Mouse (Mus musculus) midbrain, postnatal 0 days (tissue): ENCODE data around the gene Dip2b. TPM values are rescaled to one million over a fixed set of nuclear protein-coding genes. Genes with fewer than 3 reads are reported as not detected.

ENCODE experiments used
- ATAC-seq: fragments of 200-750 bp; cut with Nextera tagmentation; 2 replicates; pipeline ENCODE4 v1.8.0; 2017; ENCODE audit warnings: moderate number of reproducible peaks, mild to moderate bottlenecking, moderate TSS enrichment, moderate library complexity; ENCODE audit not compliant: low FRiP score
- DNase-seq: peaks from one replicate; pipeline ENCODE4 v3.0.0-alpha.2; 2015; ENCODE audit warnings: low spot score
- H3K27ac ChIP-seq: fragments of 300-500 bp; sonication (generic); 2 replicates; pipeline ENCODE4 v1.5.1; 2014; ENCODE audit warnings: low read depth, mild to moderate bottlenecking, low read length, mixed read lengths
- H3K27me3 ChIP-seq: fragments of 300-500 bp; sonication (generic); 2 replicates; pipeline ENCODE4 v1.6.1; 2014; ENCODE audit warnings: low read length, control low read depth, mixed read lengths; ENCODE audit not compliant: insufficient read depth
- H3K36me3 ChIP-seq: fragments of 300-500 bp; sonication (generic); 2 replicates; pipeline ENCODE4 v1.6.1; 2014; ENCODE audit warnings: low read length, control low read depth, mixed read lengths; ENCODE audit not compliant: insufficient read depth
- H3K4me1 ChIP-seq: fragments of 300-500 bp; sonication (generic); 2 replicates; pipeline ENCODE4 v1.6.1; 2014; ENCODE audit warnings: mild to moderate bottlenecking, control low read depth, antibody characterized with exemption, low read length, mixed read lengths; ENCODE audit not compliant: insufficient read depth
- H3K4me2 ChIP-seq: fragments of 300-500 bp; sonication (generic); 2 replicates; pipeline ENCODE4 v1.6.1; 2014; ENCODE audit warnings: low read depth, mild to moderate bottlenecking, low read length, mixed read lengths; ENCODE audit not compliant: poor library complexity, severe bottlenecking
- H3K4me3 ChIP-seq: fragments of 300-500 bp; sonication (generic); 2 replicates; pipeline ENCODE4 v1.5.1; 2014; ENCODE audit warnings: low read depth, mild to moderate bottlenecking, low read length, moderate library complexity
- H3K9ac ChIP-seq: fragments of 300-500 bp; sonication (generic); replicated peaks from 2 replicates; pipeline ENCODE4 v1.6.1; 2014; ENCODE audit warnings: mild to moderate bottlenecking, low read length, moderate library complexity, mixed read lengths; ENCODE audit not compliant: poor library complexity, severe bottlenecking
- H3K9me3 ChIP-seq: fragments of 300-500 bp; sonication (generic); 2 replicates; pipeline ENCODE4 v1.6.1; 2016; ENCODE audit warnings: low read length, control low read depth
- CTCF ChIP-seq: IDR thresholded peaks from 2 replicates; pipeline ENCODE4 v1.5.1; 2016; ENCODE audit warnings: antibody characterized with exemption, mild to moderate bottlenecking
- WGBS: fragments of 180-500 bp; shearing (Covaris S2); extraction: QIAGEN DNeasy Blood & Tissue Kit; methylation state at CpG from one replicate; pipeline ENCODE4 v1.1.7; 2014; 5-methylcytosine and 5-hydroxymethylcytosine counted together
- polyA plus RNA-seq: library from polyadenylated mRNA; unstranded; fragments of >200 nt; fragmentation: Nextera tagmentation; extraction: Ambion mirVana; gene quantifications from 2 replicates; pipeline ENCODE4 v1.2.1, GENCODE M21; 2015
- total RNA-seq: library from RNA; depleted of rRNA; stranded (reverse); fragments of >200 nt; gene quantifications from 2 replicates; pipeline ENCODE4 v1.2.3, GENCODE M21; 2014

Dip2b gene
- total and polyA plus RNA-seq, 2 experiments from 2014 or later = 10.5 to 44.8 TPM

DNA sequence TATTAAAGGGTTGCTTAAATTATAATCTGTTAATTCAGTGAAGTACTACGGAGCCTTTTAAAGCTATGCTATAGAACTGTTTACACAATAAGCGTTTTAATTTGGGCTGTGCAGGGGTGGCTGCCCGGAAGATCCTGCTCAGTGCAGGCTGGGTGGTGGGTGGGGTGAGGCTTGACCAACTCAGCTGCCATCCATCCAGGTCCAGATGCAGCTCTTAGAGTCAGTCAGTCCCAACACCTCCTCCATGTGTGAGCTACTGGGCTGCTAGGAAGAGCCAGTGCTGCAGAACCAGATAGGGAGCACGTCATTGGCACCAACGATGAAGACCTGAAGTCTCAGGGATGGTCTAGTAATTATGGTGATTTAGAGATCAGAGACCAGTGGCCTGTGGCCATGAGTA lies 101.2 kb downstream of the Dip2b start:
- DNase-seq = no peak
- Histone ChIP-seq H3K9me3 (no peaks in the 10 kb centered on the region), H3K27ac (no peak overlapping the region), H3K9ac (no peak overlapping the region), H3K27me3 (no peaks in the 10 kb centered on the region), H3K36me3 (no peaks in the 10 kb centered on the region; the same call in 1 of the 2 replicates), H3K4me1 (no peaks in the 10 kb centered on the region), H3K4me2 (no peak overlapping the region), H3K4me3 (no peak overlapping the region)
- TF ChIP-seq CTCF = no peak
- no peak for ATAC-seq
- 92% methylated on average over 5 of the region's 5 CpGs for WGBS

GRCm38 (mm10) chr15:100140428-100140827 lies 102.0 kb downstream of the Dip2b start:
- H3K27me3 ChIP-seq = no peaks in the 10 kb centered on the region
- H3K4me1 ChIP-seq = no peaks in the 10 kb centered on the region
- ATAC-seq = no peak
- no peak overlapping the region for H3K27ac ChIP-seq
- no peak for DNase-seq
- no peak for TF ChIP-seq CTCF
- H3K9ac ChIP-seq = no peak overlapping the region
- 83% methylated on average over 4 of the region's 4 CpGs for WGBS
- no peaks in the 10 kb centered on the region for H3K9me3 ChIP-seq
- no peaks in the 10 kb centered on the region; the same call in 1 of the 2 replicates for H3K36me3 ChIP-seq
- no peak overlapping the region for H3K4me2 ChIP-seq
- no peak overlapping the region for H3K4me3 ChIP-seq

DNA sequence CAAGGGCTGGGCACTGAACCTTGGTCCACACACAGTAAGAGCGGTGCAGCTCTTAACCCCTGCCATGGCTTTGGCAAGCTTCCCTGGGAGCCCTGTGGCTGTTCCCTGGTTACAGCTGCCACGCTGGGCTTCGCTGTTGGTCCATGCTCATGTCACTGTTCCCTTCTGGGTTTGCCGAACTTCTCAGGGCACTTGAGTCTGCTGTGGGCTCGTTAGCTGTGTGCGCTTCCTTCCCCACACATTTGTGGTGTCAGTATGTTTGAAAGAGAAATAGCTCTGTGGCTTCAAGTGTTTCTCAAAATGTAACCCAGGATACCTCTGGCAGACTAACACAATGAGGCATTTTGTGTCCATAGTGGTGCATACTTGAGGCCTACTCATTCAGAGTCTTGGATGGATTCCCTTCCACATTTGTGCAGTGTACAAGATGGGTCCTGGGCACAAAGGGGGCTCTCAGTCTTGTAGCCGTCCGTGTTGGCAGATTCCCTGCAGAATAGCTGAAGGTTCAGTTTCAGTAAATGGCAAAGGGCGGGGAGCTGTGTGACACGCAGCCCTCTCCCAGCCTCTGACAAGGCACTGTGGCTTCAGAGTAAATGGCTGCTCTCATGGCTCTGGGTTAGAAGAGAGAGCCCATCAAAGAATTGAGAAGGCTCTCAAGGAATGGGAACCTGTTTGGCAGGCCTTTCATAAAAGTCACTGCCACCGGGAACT lies 104.8 kb downstream of the Dip2b start:
- Histone ChIP-seq H3K4me2 (no peak overlapping the region), H3K9ac (no peak overlapping the region), H3K4me3 (no peak overlapping the region), H3K27ac (no peak overlapping the region), H3K36me3 (no peaks in the 10 kb centered on the region), H3K9me3 (no peaks in the 10 kb centered on the region), H3K4me1 (no peaks in the 10 kb centered on the region), H3K27me3 (no peaks in the 10 kb centered on the region)
- DNase-seq (peak; percentile 91), ATAC-seq (peak; percentile 88)
- WGBS = 74% methylated on average over 11 of the region's 11 CpGs
- no peak for TF ChIP-seq CTCF

DNA sequence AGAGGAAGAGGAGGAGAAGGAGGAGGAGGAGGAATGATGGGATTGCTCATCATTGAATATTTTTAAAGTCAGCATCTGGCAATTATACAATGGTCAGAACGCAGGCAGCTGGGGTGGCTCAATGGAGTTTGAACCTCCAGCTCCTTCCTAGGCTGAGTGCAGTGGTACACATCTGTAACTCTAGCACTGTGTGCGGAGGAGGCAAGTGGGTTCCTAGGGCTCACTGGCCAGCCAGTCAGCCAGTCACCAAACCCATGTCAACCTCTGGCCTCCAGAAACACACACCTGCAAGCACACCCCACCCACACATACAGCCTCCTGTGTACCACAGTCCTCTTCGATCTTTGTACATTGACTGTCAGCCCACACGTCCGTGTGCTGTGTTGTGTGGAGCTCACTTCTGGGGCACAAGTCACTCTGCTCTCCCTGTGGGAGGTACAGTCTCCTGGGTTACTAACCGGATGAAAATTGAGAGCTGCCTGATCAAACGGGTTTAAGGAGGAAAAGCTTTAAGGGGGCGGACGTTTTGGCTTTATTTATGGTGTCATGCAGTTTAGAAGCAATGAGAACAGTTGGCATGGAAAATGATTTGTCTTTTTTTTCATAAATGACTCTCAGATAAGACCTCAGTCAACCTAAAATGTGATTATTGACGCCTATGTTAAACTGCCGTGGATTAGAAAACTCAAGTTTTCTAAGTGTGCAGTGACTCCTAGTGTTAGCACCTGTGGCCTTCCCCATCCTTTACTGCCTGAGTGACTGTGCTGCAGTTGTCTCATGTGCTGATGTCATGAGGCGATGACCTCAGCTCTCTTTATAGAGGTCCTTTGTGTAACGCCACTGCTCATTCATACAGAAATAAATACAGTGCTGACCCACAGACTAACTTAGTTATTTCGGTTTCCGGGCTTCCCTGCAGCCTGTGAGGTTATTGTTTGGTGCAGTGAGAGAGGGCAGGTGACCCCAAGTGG lies 106.7 kb downstream of the Dip2b start:
- Histone ChIP-seq H3K9ac (no peak overlapping the region), H3K9me3 (no peaks in the 10 kb centered on the region), H3K4me2 (no peak overlapping the region), H3K36me3 (no peaks in the 10 kb centered on the region), H3K27ac (no peak overlapping the region), H3K27me3 (no peaks in the 10 kb centered on the region), H3K4me1 (no peaks in the 10 kb centered on the region), H3K4me3 (no peak overlapping the region)
- WGBS = 57% methylated on average over 15 of the region's 15 CpGs
- TF ChIP-seq CTCF = no peak
- ATAC-seq (no peak), DNase-seq (peak; percentile 43)

- H3K27me3 ChIP-seq = no peaks in the 10 kb centered on the region
- H3K4me3 ChIP-seq = no peak overlapping the region
- no peaks in the 10 kb centered on the region for H3K9me3 ChIP-seq
- H3K4me2 ChIP-seq = no peak overlapping the region
- ATAC-seq (no peak), DNase-seq (no peak)
- no peak for TF ChIP-seq CTCF
- H3K4me1 ChIP-seq = no peaks in the 10 kb centered on the region
- no peaks in the 10 kb centered on the region for H3K36me3 ChIP-seq
- 90% methylated on average over 3 of the region's 3 CpGs for whole genome bisulfite sequencing
- no peak overlapping the region for H3K9ac ChIP-seq
- no peak overlapping the region for H3K27ac ChIP-seq
Observed at GRCm38 (mm10) chr15:100145917-100146316, 107.5 kb downstream of the Dip2b start.

GRCm38 (mm10) chr15:100150593-100150992 lies 112.1 kb downstream of the Dip2b start:
- H3K4me1 ChIP-seq = no peaks in the 10 kb centered on the region
- DNase-seq (no peak), ATAC-seq (no peak)
- H3K4me3 ChIP-seq = no peak overlapping the region
- TF ChIP-seq CTCF = no peak
- WGBS = 56% methylated on average over 4 of the region's 4 CpGs
- H3K36me3 ChIP-seq = peaks cover 16% of the 10 kb centered on the region; the same call in 1 of the 2 replicates
- no peak overlapping the region for H3K9ac ChIP-seq
- H3K27ac ChIP-seq = no peak overlapping the region
- no peak overlapping the region for H3K4me2 ChIP-seq
- H3K27me3 ChIP-seq = no peaks in the 10 kb centered on the region
- H3K9me3 ChIP-seq = no peaks in the 10 kb centered on the region
